Mouse (Mus musculus) cerebellum, adult 2 months (tissue): Measurements from ENCODE around the gene Gdf7.

Experiments used
- CTCF ChIP-seq: fragments of 200-500 bp; IDR thresholded peaks from 2 replicates; pipeline ENCODE4 v1.5.1; 2011; ENCODE audit warnings: low read depth, mild to moderate bottlenecking, control low read depth, low read length, moderate library complexity, borderline replicate concordance; ENCODE audit not compliant: insufficient read depth
- POLR2A ChIP-seq: fragments of 200-500 bp; IDR thresholded peaks from 2 replicates; pipeline ENCODE4 v1.6.1; 2011; ENCODE audit warnings: low read length, control low read depth, borderline replicate concordance; ENCODE audit not compliant: insufficient read depth

DNA sequence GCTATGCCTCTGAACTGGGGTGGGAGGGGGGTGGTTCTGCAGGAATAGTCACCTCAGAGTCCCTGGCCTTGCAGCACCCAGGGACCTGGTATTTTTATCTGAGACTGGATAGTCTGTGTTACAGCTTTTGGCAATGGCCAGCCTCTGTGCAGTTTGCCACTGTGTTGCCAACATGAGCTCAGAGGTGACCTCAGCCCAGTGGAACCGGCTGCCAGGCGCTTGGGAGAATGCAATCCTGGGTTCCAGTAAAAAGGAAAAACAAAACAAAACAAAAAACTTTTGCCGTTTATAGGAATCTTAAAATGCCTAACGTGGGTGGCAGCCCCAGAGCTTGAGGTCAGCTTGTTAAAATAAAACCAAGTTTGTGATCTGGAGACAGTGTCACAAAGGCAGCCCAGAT, 32.5 kb upstream of the Gdf7 start:
- no peak for TF ChIP-seq CTCF
- no peak for TF ChIP-seq POLR2A
